Mouse (Mus musculus) kidney, adult 2 months (tissue): ENCODE measurements around the gene Gja10.

Source experiments
- CTCF ChIP-seq: fragments of 200-500 bp; conservative IDR thresholded peaks from 2 replicates; pipeline ENCODE4 v1.5.1; 2011; ENCODE audit warnings: low read depth, mild to moderate bottlenecking, control low read depth, low read length, moderate library complexity, mixed read lengths; ENCODE audit not compliant: insufficient read depth, insufficient read length
- POLR2A ChIP-seq: fragments of 200-500 bp; IDR thresholded peaks from one replicate; pipeline ENCODE4 v1.6.1; 2011; ENCODE audit warnings: low read depth, low read length, control low read depth

GRCm38 (mm10) chr4:32574604-32575003, 28.0 kb downstream of the Gja10 start:
- TF ChIP-seq POLR2A (no peak), CTCF (0 out of 2 replicates have a peak, but pooled peaks have one; percentile 12)
